Mouse (Mus musculus) liver, embryonic 14.5 days (tissue): ENCODE data around the gene Olfm2.

Experiments
- CTCF ChIP-seq: IDR thresholded peaks from 2 replicates; pipeline ENCODE4 v1.5.1; 2016; ENCODE audit warnings: antibody characterized with exemption, low read depth, control low read depth
- EP300 ChIP-seq: IDR thresholded peaks from 2 replicates; pipeline ENCODE4 v1.6.1; 2016; ENCODE audit warnings: antibody characterized with exemption, low read depth

- TF ChIP-seq CTCF (no peak), EP300 (no peak)
Observed at GRCm38 (mm10) chr9:20696107-20696712, 49.9 kb downstream of the Olfm2 start.
